Mouse (Mus musculus): ENCODE measurements around the gene 4921536K21Rik. TPM values are rescaled to one million over a fixed set of nuclear protein-coding genes. Genes with fewer than 3 reads are reported as not detected.

Gene 4921536K21Rik
- polyA plus RNA-seq, 1 experiment from 2014 or later: 0.21 TPM

GRCm38 (mm10) chr11:3905446-3905845, 10.5 kb upstream of the 4921536K21Rik start:
- Histone ChIP-seq H3K4me1 (ENCODE audit: control insufficient read depth, insufficient read depth, low read length) (no peaks in the 10 kb centered on the region), H3K4me2 (ENCODE audit: low read depth, low read length) (no peak overlapping the region), H3K9me3 (replicated peaks; ENCODE audit: control insufficient read depth, low read length) (no peaks in the 10 kb centered on the region), H3K4me3 (ENCODE audit: low read depth, low read length) (no peak overlapping the region), H3K27me3 (ENCODE audit: control insufficient read depth, insufficient read depth, low read length) (no peaks in the 10 kb centered on the region; the same call in 1 of the 2 replicates), H3K36me3 (replicated peaks; ENCODE audit: control insufficient read depth, insufficient read depth, low read depth, low read length) (no peaks in the 10 kb centered on the region), H3K9ac (replicated peaks; ENCODE audit: low read length) (no peak overlapping the region), H3K27ac (replicated peaks; ENCODE audit: low read depth, low read length) (no peak overlapping the region)
- DNase-seq (ENCODE audit: low spot score) (no peak), ATAC-seq (replicated peaks; ENCODE audit: insufficient number of reproducible peaks, low FRiP score, low TSS enrichment, low read depth) (no peak)
- 88% methylated on average over 1 of the region's 1 CpGs for WGBS

DNA sequence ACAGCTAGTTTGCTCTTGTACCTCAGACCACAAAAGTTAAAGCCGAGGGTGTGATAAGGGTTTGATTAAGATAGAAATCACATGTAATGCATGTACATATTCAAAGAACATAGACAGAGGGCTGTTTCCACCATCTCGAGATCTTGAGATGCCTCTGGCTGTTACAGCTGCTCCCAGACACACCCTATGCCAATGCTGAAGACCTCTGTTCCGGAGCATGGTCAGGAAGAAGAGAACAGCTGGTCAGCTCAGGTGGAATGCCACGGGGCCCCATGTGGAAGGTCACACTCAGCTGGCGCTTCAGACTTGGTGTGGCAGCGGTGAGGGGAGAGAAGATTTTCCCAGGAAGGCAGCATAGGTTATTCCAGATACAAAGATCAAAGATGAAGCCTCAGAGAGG, 9.8 kb upstream of the 4921536K21Rik start:
- DNase-seq (ENCODE audit: low spot score): no peak
- Histone ChIP-seq H3K27ac (replicated peaks; ENCODE audit: low read depth, low read length) (no peak overlapping the region), H3K9ac (replicated peaks; ENCODE audit: low read length) (no peak overlapping the region), H3K36me3 (replicated peaks; ENCODE audit: control insufficient read depth, insufficient read depth, low read depth, low read length) (no peaks in the 10 kb centered on the region), H3K27me3 (ENCODE audit: control insufficient read depth, insufficient read depth, low read length) (no peaks in the 10 kb centered on the region), H3K4me1 (ENCODE audit: control insufficient read depth, insufficient read depth, low read length) (no peaks in the 10 kb centered on the region), H3K4me3 (ENCODE audit: low read depth, low read length) (no peak overlapping the region), H3K4me2 (ENCODE audit: low read depth, low read length) (no peak overlapping the region), H3K9me3 (replicated peaks; ENCODE audit: control insufficient read depth, low read length) (no peaks in the 10 kb centered on the region)
- WGBS: 82% methylated on average over 6 of the region's 6 CpGs
- no peak for ATAC-seq (replicated peaks; ENCODE audit: insufficient number of reproducible peaks, low FRiP score, low TSS enrichment, low read depth)

- no peaks in the 10 kb centered on the region for H3K36me3 ChIP-seq (replicated peaks; ENCODE audit: control insufficient read depth, insufficient read depth, low read depth, low read length)
- no peak overlapping the region for H3K4me2 ChIP-seq (ENCODE audit: low read depth, low read length)
- no peak overlapping the region for H3K27ac ChIP-seq (replicated peaks; ENCODE audit: low read depth, low read length)
- H3K9ac ChIP-seq (replicated peaks; ENCODE audit: low read length): no peak overlapping the region
- H3K27me3 ChIP-seq (ENCODE audit: control insufficient read depth, insufficient read depth, low read length): no peaks in the 10 kb centered on the region
- no peaks in the 10 kb centered on the region for H3K4me1 ChIP-seq (ENCODE audit: control insufficient read depth, insufficient read depth, low read length)
- H3K4me3 ChIP-seq (ENCODE audit: low read depth, low read length): no peak overlapping the region
- no peak for DNase-seq (ENCODE audit: low spot score)
- H3K9me3 ChIP-seq (replicated peaks; ENCODE audit: control insufficient read depth, low read length): no peaks in the 10 kb centered on the region
- WGBS: 72% methylated on average over 5 of the region's 5 CpGs
- no peak for ATAC-seq (replicated peaks; ENCODE audit: insufficient number of reproducible peaks, low FRiP score, low TSS enrichment, low read depth)
Observed at GRCm38 (mm10) chr11:3903046-3903445, 8.1 kb upstream of the 4921536K21Rik start.

DNA sequence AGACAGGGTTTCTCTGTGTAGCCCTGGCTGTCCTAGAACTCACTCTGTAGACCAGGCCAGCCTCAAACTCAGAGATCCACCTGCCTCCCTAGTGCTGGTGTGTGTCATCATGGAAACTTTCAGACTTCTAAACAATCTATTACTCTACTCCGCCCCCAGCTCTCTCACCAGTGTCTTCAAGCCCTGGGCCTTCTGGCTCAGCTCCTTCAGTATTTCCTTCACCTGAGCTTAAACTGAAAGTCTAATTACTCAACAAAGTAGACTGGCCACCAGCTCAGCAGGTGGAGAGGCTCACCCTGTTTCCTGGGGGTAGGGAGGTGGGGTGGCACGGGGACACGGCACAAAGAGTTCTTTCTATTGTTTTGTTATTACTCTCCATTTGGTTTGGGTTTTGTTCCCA, 7.6 kb upstream of the 4921536K21Rik start:
- no peak overlapping the region for H3K9ac ChIP-seq (replicated peaks; ENCODE audit: low read length)
- H3K27ac ChIP-seq (replicated peaks; ENCODE audit: low read depth, low read length): no peak overlapping the region
- no peaks in the 10 kb centered on the region for H3K27me3 ChIP-seq (ENCODE audit: control insufficient read depth, insufficient read depth, low read length)
- no peak for ATAC-seq (replicated peaks; ENCODE audit: insufficient number of reproducible peaks, low FRiP score, low TSS enrichment, low read depth)
- H3K4me2 ChIP-seq (ENCODE audit: low read depth, low read length): no peak overlapping the region
- no peaks in the 10 kb centered on the region for H3K36me3 ChIP-seq (replicated peaks; ENCODE audit: control insufficient read depth, insufficient read depth, low read depth, low read length)
- no peak for DNase-seq (ENCODE audit: low spot score)
- no peaks in the 10 kb centered on the region for H3K9me3 ChIP-seq (replicated peaks; ENCODE audit: control insufficient read depth, low read length)
- H3K4me1 ChIP-seq (ENCODE audit: control insufficient read depth, insufficient read depth, low read length): no peaks in the 10 kb centered on the region
- WGBS: 92% methylated on average over 3 of the region's 3 CpGs
- no peak overlapping the region for H3K4me3 ChIP-seq (ENCODE audit: low read depth, low read length)

GRCm38 (mm10) chr11:3900296-3900695, 5.4 kb upstream of the 4921536K21Rik start:
- WGBS: 82% methylated on average over 6 of the region's 6 CpGs
- ATAC-seq (replicated peaks; ENCODE audit: insufficient number of reproducible peaks, low FRiP score, low TSS enrichment, low read depth) (no peak), DNase-seq (ENCODE audit: low spot score) (no peak)
- Histone ChIP-seq H3K4me1 (ENCODE audit: control insufficient read depth, insufficient read depth, low read length) (no peaks in the 10 kb centered on the region), H3K27ac (replicated peaks; ENCODE audit: low read depth, low read length) (no peak overlapping the region), H3K36me3 (replicated peaks; ENCODE audit: control insufficient read depth, insufficient read depth, low read depth, low read length) (no peaks in the 10 kb centered on the region), H3K9ac (replicated peaks; ENCODE audit: low read length) (no peak overlapping the region), H3K4me2 (ENCODE audit: low read depth, low read length) (no peak overlapping the region), H3K4me3 (ENCODE audit: low read depth, low read length) (no peak overlapping the region), H3K27me3 (ENCODE audit: control insufficient read depth, insufficient read depth, low read length) (no peaks in the 10 kb centered on the region), H3K9me3 (replicated peaks; ENCODE audit: control insufficient read depth, low read length) (no peaks in the 10 kb centered on the region)

GRCm38 (mm10) chr11:3895933-3896332, 1.0 kb upstream of the 4921536K21Rik start:
- WGBS: 83% methylated on average over 1 of the region's 1 CpGs
- no peaks in the 10 kb centered on the region for H3K4me1 ChIP-seq (ENCODE audit: control insufficient read depth, insufficient read depth, low read length)
- H3K4me2 ChIP-seq (ENCODE audit: low read depth, low read length): no peak overlapping the region
- H3K9ac ChIP-seq (replicated peaks; ENCODE audit: low read length): no peak overlapping the region
- DNase-seq (ENCODE audit: low spot score) (no peak), ATAC-seq (replicated peaks; ENCODE audit: insufficient number of reproducible peaks, low FRiP score, low TSS enrichment, low read depth) (no peak)
- H3K36me3 ChIP-seq (replicated peaks; ENCODE audit: control insufficient read depth, insufficient read depth, low read depth, low read length): no peaks in the 10 kb centered on the region
- no peak overlapping the region for H3K4me3 ChIP-seq (ENCODE audit: low read depth, low read length)
- H3K9me3 ChIP-seq (replicated peaks; ENCODE audit: control insufficient read depth, low read length): no peaks in the 10 kb centered on the region
- H3K27ac ChIP-seq (replicated peaks; ENCODE audit: low read depth, low read length): no peak overlapping the region
- no peaks in the 10 kb centered on the region for H3K27me3 ChIP-seq (ENCODE audit: control insufficient read depth, insufficient read depth, low read length)

GRCm38 (mm10) chr11:3895458-3895857, 560 bp upstream of the 4921536K21Rik start:
- 7% methylated on average over 10 of the region's 10 CpGs for WGBS
- H3K4me1 ChIP-seq (ENCODE audit: control insufficient read depth, insufficient read depth, low read length): no peaks in the 10 kb centered on the region
- H3K27ac ChIP-seq (replicated peaks; ENCODE audit: low read depth, low read length): peak overlapping the region; percentile 70
- ATAC-seq (replicated peaks; ENCODE audit: insufficient number of reproducible peaks, low FRiP score, low TSS enrichment, low read depth): peak; percentile 3; the same call in 1 of the 2 replicates
- peak overlapping the region; percentile 66 for H3K9ac ChIP-seq (replicated peaks; ENCODE audit: low read length)
- H3K4me3 ChIP-seq (ENCODE audit: low read depth, low read length): peak overlapping the region; percentile 44
- no peaks in the 10 kb centered on the region for H3K36me3 ChIP-seq (replicated peaks; ENCODE audit: control insufficient read depth, insufficient read depth, low read depth, low read length)
- peak overlapping the region; percentile 69 for H3K4me2 ChIP-seq (ENCODE audit: low read depth, low read length)
- DNase-seq (ENCODE audit: low spot score): peak; percentile 53
- no peaks in the 10 kb centered on the region for H3K27me3 ChIP-seq (ENCODE audit: control insufficient read depth, insufficient read depth, low read length)
- no peaks in the 10 kb centered on the region for H3K9me3 ChIP-seq (replicated peaks; ENCODE audit: control insufficient read depth, low read length)

DNA sequence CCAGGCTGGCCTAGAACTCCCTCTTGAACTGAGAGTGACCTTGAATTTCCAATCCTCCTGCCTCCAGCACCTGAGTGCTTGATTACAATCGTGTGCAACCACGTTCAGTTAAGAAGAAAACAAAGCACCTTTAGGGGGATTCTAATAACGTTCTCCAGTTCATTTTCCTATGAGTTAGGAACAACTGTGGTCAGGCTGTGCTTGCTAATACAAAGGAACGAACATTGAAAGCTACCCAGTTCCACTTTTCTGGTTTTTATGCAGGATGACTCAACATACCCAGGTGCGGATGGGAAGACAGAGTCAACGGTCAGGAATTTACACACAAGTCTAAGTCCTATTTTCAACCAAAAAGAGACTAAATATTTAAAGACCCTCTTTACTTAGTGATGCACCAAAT, 928 bp downstream of the 4921536K21Rik start:
- ATAC-seq (replicated peaks; ENCODE audit: insufficient number of reproducible peaks, low FRiP score, low TSS enrichment, low read depth) (no peak), DNase-seq (ENCODE audit: low spot score) (no peak)
- WGBS: 82% methylated on average over 6 of the region's 6 CpGs
- no peaks in the 10 kb centered on the region for H3K9me3 ChIP-seq (replicated peaks; ENCODE audit: control insufficient read depth, low read length)
- H3K27ac ChIP-seq (replicated peaks; ENCODE audit: low read depth, low read length): no peak overlapping the region
- H3K4me2 ChIP-seq (ENCODE audit: low read depth, low read length): no peak overlapping the region
- H3K4me3 ChIP-seq (ENCODE audit: low read depth, low read length): no peak overlapping the region
- H3K9ac ChIP-seq (replicated peaks; ENCODE audit: low read length): no peak overlapping the region
- H3K4me1 ChIP-seq (ENCODE audit: control insufficient read depth, insufficient read depth, low read length): no peaks in the 10 kb centered on the region
- H3K27me3 ChIP-seq (ENCODE audit: control insufficient read depth, insufficient read depth, low read length): no peaks in the 10 kb centered on the region
- H3K36me3 ChIP-seq (replicated peaks; ENCODE audit: control insufficient read depth, insufficient read depth, low read depth, low read length): no peaks in the 10 kb centered on the region

Data from embryonic facial prominence, embryonic 11.5 days (tissue).